11 mouse cellular contexts compared by ENCODE assay signal in genomic region chr15:11084241-11084992, GRCm38 (mm10). TPM values are rescaled to one million over a fixed set of nuclear protein-coding genes. Genes with fewer than 3 reads are reported as not detected.
A peak's percentile ranks its signal among the peaks of the same experiment; 100 is the strongest.
DNase-seq lines count a peak whose midpoint lies in the region; ATAC-seq and TF ChIP-seq lines count a peak whose summit lies in the region.
"Had no signal": no experiment of that assay in that cellular context is flagged by ENCODE, and none has a peak within 500 bp of the region (broad histone marks: within the 10 kb centered on the region; RNA-seq: fewer than 3 reads in every experiment).

No protein-coding gene starts in this region.

- no peak overlapping the region for H3K4me3 ChIP-seq in heart, adult 2 months
- no peak overlapping the region for H3K4me3 ChIP-seq in hindbrain, embryonic 10.5 days
- H3K4me3 ChIP-seq in midbrain, embryonic 15.5 days, result no peak overlapping the region
- H3K4me3 ChIP-seq: intestine, embryonic 15.5 days had no signal

- H3K27me3 ChIP-seq in heart, adult 2 months (ENCODE audit: control insufficient read depth, insufficient read depth, low read length), result no peaks in the 10 kb centered on the region
- H3K27me3 ChIP-seq in hindbrain, embryonic 10.5 days (ENCODE audit: insufficient read depth, poor library complexity, severe bottlenecking), result no peaks in the 10 kb centered on the region
- H3K27me3 ChIP-seq in midbrain, embryonic 15.5 days (replicated peaks), result no peaks in the 10 kb centered on the region
- H3K27me3 ChIP-seq: intestine, embryonic 15.5 days had no signal

- intact Hi-C loops in heart, adult 2 months (cut with DNase I), result no loop called here
- intact Hi-C loops in heart, postnatal 10 days (cut with DNase I), result no loop called here

- H3K27ac ChIP-seq in heart, adult 2 months, result peak overlapping the region; percentile 3; the same call in 1 of the 2 replicates
- H3K27ac ChIP-seq in hindbrain, embryonic 10.5 days, result peak overlapping the region; percentile 76
- 0 out of 2 replicates have a peak overlapping the region, but pooled peaks have one; percentile 42 for H3K27ac ChIP-seq in midbrain, embryonic 15.5 days
- H3K27ac ChIP-seq: intestine, embryonic 15.5 days had no signal

- no peak overlapping the region for H3K4me2 ChIP-seq in midbrain, embryonic 15.5 days
- H3K4me2 ChIP-seq: intestine, embryonic 15.5 days had no signal

- no peak for DNase-seq in heart, adult 2 months
- no peak for DNase-seq in heart, postnatal 10 days
- DNase-seq in NIH3T3 (ENCODE audit: low read depth), result peak; percentile 72
- DNase-seq in hindbrain, embryonic 10.5 days (ENCODE audit: low spot score), result no peak
- no peak for DNase-seq in cerebellum, postnatal 14 days
- no peak for DNase-seq in frontal cortex, adult 2 months (ENCODE audit: extremely low spot score in 1 of 2, low spot score in 1 of 2)
- no peak for DNase-seq in c-Kit-positive CD71-positive TER-119-positive erythroid progenitor cells, embryonic 14.5 days (ENCODE audit: low spot score)
- DNase-seq: cerebellum, postnatal 36 days; lung, adult 2 months had no signal

- H3K36me3 ChIP-seq in heart, adult 2 months (ENCODE audit: control insufficient read depth, insufficient read depth, low read length), result no peaks in the 10 kb centered on the region
- H3K36me3 ChIP-seq in hindbrain, embryonic 10.5 days, result no peaks in the 10 kb centered on the region
- H3K36me3 ChIP-seq in midbrain, embryonic 15.5 days (replicated peaks), result no peaks in the 10 kb centered on the region
- H3K36me3 ChIP-seq: intestine, embryonic 15.5 days had no signal

- no peak for TF ChIP-seq EP300 in heart, adult 2 months (IDR thresholded peaks at IDR 0.05; ENCODE audit: insufficient read depth, low read depth, low read length)

- no peak for TF ChIP-seq POLR2A in heart, adult 2 months (IDR thresholded peaks at IDR 0.05; ENCODE audit: insufficient read depth, low read depth, low read length)

- no peaks in the 10 kb centered on the region for H3K9me3 ChIP-seq in hindbrain, embryonic 10.5 days
- H3K9me3 ChIP-seq in midbrain, embryonic 15.5 days, result no peaks in the 10 kb centered on the region
- H3K9me3 ChIP-seq: intestine, embryonic 15.5 days had no signal

- peak; percentile 35; the same call in 1 of the 2 replicates for ATAC-seq in midbrain, embryonic 15.5 days (replicated peaks)
- ATAC-seq: intestine, embryonic 15.5 days had no signal

- H3K4me1 ChIP-seq in heart, adult 2 months (ENCODE audit: control insufficient read depth, insufficient read depth, low read length), result peaks cover 2% of the 10 kb centered on the region
- peaks cover 30% of the 10 kb centered on the region for H3K4me1 ChIP-seq in hindbrain, embryonic 10.5 days (replicated peaks)
- H3K4me1 ChIP-seq in midbrain, embryonic 15.5 days, result peaks cover 9% of the 10 kb centered on the region

- no peak for TF ChIP-seq CTCF in heart, adult 2 months (IDR thresholded peaks at IDR 0.05)

- 31% methylated on average over 9 of the region's 9 CpGs for WGBS in heart, adult 2 months
- WGBS in hindbrain, embryonic 10.5 days, result 36% methylated on average over 9 of the region's 9 CpGs
- WGBS in midbrain, embryonic 15.5 days, result 30% methylated on average over 9 of the region's 9 CpGs

- H3K79me2 ChIP-seq in heart, adult 2 months (replicated peaks; ENCODE audit: control insufficient read depth, insufficient read depth, low read length), result no peaks in the 10 kb centered on the region

- H3K9ac ChIP-seq in heart, adult 2 months (ENCODE audit: low read depth, low read length), result no peak overlapping the region
- H3K9ac ChIP-seq in midbrain, embryonic 15.5 days, result no peak overlapping the region
- H3K9ac ChIP-seq: intestine, embryonic 15.5 days had no signal

RNA-seq across cellular contexts. Expression of gene Adamts12, which starts 19.8 kb away (rescaled TPM):
- 1 to 10 TPM; 1.3 to 2.7 TPM for total RNA-seq in heart, adult 2 months (2021)
- 0.64 and 1.7 TPM in 2 replicates for polyA plus RNA-seq in heart, adult 2 months (2012; rRNA removed)
- 10 to 100 TPM; 23.2 to 24.0 TPM for total RNA-seq in heart, postnatal 10 days (2021)
- polyA plus RNA-seq in hindbrain, embryonic 10.5 days (2016; fragmentation: Nextera tagmentation; extraction: Ambion mirVana), result 2.1 and 2.3 TPM in 2 replicates
- polyA plus RNA-seq in midbrain, embryonic 15.5 days (2015; fragmentation: Nextera tagmentation; extraction: Ambion mirVana), result 1.8 and 2.2 TPM in 2 replicates
- 0.36 and 0.42 TPM in 2 replicates for polyA plus RNA-seq in frontal cortex, adult 2 months (2012; rRNA removed)

RNA-seq across cellular contexts. Expression of gene Rxfp3, which starts 46.6 kb away (rescaled TPM):
- under 1 TPM; 0.05 to 0.09 TPM for total RNA-seq in heart, adult 2 months (2021)
- 0.06 and 0.08 TPM in 2 replicates for polyA plus RNA-seq in heart, adult 2 months (2012; rRNA removed)
- under 1 TPM; 0.12 to 0.17 TPM for total RNA-seq in heart, postnatal 10 days (2021)
- polyA plus RNA-seq in hindbrain, embryonic 10.5 days (2016; fragmentation: Nextera tagmentation; extraction: Ambion mirVana), result 0.86 and 0.92 TPM in 2 replicates
- polyA plus RNA-seq in midbrain, embryonic 15.5 days (2015; fragmentation: Nextera tagmentation; extraction: Ambion mirVana), result 2.6 and 3.0 TPM in 2 replicates
- polyA plus RNA-seq in frontal cortex, adult 2 months (2012; rRNA removed), result 1.3 and 1.4 TPM in 2 replicates
- polyA plus RNA-seq: lung, adult 2 months had no signal

Comparison
In these comparisons a context has a peak if more than half of its experiments do, and no peak if none do; other contexts are left out.
1. H3K27ac ChIP-seq: peak in every context shown above with its lines; median percentile 76 in hindbrain, embryonic 10.5 days; 42 in midbrain, embryonic 15.5 days; 3 in heart, adult 2 months.